Mouse (Mus musculus) hindbrain, embryonic 12.5 days (tissue): ENCODE results near the gene Aoc1. TPM values are rescaled to one million over a fixed set of nuclear protein-coding genes. Genes with fewer than 3 reads are reported as not detected.
"Not testable (repeated sequence)": the region's sequence is repeated elsewhere in the genome, so short reads cannot be mapped to it uniquely, and the experiment has no call there.

Experiments used
- ATAC-seq: fragments of 200-750 bp; cut with Nextera tagmentation; 2 replicates; pipeline ENCODE4 v1.8.0; 2017; ENCODE audit warnings: moderate TSS enrichment; ENCODE audit not compliant: low FRiP score
- H3K27ac ChIP-seq: fragments of 300-500 bp; sonication (generic); 2 replicates; pipeline ENCODE4 v1.5.1; 2016; ENCODE audit warnings: mild to moderate bottlenecking
- H3K27me3 ChIP-seq: fragments of 300-500 bp; sonication (generic); 2 replicates; pipeline ENCODE4 v1.6.1; 2016; ENCODE audit warnings: mild to moderate bottlenecking
- H3K36me3 ChIP-seq: fragments of 300-500 bp; sonication (generic); 2 replicates; pipeline ENCODE4 v1.6.1; 2016; ENCODE audit warnings: mild to moderate bottlenecking
- H3K4me1 ChIP-seq: fragments of 300-500 bp; sonication (generic); 2 replicates; pipeline ENCODE4 v1.6.1; 2016
- H3K4me2 ChIP-seq: fragments of 300-500 bp; sonication (generic); replicated peaks from 2 replicates; pipeline ENCODE4 v1.6.1; 2016; ENCODE audit warnings: mild to moderate bottlenecking
- H3K4me3 ChIP-seq: fragments of 300-500 bp; sonication (generic); 2 replicates; pipeline ENCODE4 v1.5.1; 2016; ENCODE audit warnings: mild to moderate bottlenecking
- H3K9ac ChIP-seq: fragments of 300-500 bp; sonication (generic); 2 replicates; pipeline ENCODE4 v1.6.1; 2016; ENCODE audit warnings: mild to moderate bottlenecking, moderate library complexity
- H3K9me3 ChIP-seq: fragments of 300-500 bp; sonication (generic); replicated peaks from 2 replicates; pipeline ENCODE4 v1.6.1; 2016; ENCODE audit warnings: mild to moderate bottlenecking
- WGBS: fragments of 180-500 bp; shearing (Covaris S2); methylation state at CpG from one replicate; pipeline ENCODE4 v1.1.7; 2016; 5-methylcytosine and 5-hydroxymethylcytosine counted together
- polyA plus RNA-seq: library from polyadenylated mRNA; unstranded; fragments of >200 nt; fragmentation: Nextera tagmentation; extraction: Ambion mirVana; gene quantifications from 2 replicates; pipeline ENCODE4 v1.2.1, GENCODE M21; 2016

Aoc1 gene
- polyA plus RNA-seq, 1 experiment from 2014 or later, result not detected

DNA sequence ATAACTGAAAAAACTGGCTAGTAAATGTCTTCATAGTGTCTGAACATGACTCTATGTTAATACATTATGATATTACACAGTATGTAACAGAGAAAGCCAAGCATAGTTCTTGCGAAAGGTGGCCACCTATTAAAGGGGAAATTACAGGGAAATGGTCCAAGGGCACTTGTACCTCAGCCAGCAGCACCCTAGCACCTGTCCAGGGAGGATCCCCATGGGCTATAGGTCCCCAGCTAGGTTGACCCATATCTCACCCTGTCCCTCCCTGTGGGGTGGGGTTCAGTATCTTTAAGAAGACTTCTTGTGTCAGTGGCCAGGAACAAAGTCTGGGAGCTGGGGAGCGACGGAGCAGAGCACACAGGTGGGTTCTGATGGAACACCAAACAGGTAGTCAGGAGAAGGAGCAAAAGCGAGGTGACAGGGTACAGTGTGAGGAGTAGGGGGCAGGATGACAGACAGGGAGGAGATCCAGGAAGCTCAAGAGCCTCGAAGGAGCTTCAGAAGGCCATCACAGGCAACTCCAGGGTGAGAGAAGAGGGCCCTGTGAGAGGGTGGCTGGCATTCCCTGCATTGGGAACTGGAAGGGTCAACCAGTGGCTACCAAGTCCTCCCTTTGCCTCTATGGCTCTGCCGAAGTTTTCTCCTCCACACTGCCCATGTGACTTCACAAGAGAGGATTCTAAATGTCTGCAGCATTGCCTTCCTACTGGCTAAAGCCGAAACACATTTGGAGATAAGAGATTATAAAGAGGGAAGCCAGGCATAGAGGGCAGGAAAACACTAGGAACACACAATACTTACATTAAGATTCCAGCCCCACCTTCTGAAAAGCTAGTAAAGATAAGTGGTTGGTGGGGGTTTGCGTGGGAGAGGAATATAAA is 22.5 kb downstream of the Aoc1 start:
- 91% methylated on average over 8 of the region's 8 CpGs for WGBS
- no peak overlapping the region for H3K27ac ChIP-seq
- ATAC-seq, result no peak
- H3K9me3 ChIP-seq, result 0 out of 2 replicates have a peak, but pooled peaks cover 7% of the 10 kb centered on the region
- no peak overlapping the region for H3K9ac ChIP-seq
- H3K36me3 ChIP-seq, result no peaks in the 10 kb centered on the region
- H3K27me3 ChIP-seq, result no peaks in the 10 kb centered on the region
- no peak overlapping the region for H3K4me2 ChIP-seq
- no peak overlapping the region for H3K4me3 ChIP-seq
- no peaks in the 10 kb centered on the region for H3K4me1 ChIP-seq

DNA sequence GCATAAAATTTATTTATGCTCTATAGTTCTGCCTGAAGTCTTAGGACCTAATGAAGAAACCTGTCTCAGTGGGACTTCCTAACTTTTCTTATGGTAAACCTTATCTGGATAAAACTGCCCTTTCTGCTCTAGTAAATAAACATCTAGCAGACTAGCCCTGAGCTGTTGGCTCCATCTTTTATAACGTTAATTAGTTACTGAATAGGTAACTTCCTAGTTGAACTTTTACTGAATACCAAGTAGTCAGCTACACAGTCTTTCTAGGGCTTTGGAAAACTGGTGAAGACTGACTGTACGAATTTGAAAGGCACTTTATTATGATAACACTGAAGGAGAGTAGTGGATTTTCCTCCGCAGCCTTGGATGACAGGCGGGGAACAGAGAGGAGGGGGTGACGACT is 23.2 kb downstream of the Aoc1 start:
- H3K4me3 ChIP-seq, result no peak overlapping the region
- H3K27me3 ChIP-seq, result no peaks in the 10 kb centered on the region
- no peaks in the 10 kb centered on the region for H3K4me1 ChIP-seq
- WGBS, result 83% methylated on average over 5 of the region's 5 CpGs
- no peak overlapping the region for H3K27ac ChIP-seq
- H3K9me3 ChIP-seq, result 0 out of 2 replicates have a peak, but pooled peaks cover 7% of the 10 kb centered on the region
- H3K4me2 ChIP-seq, result no peak overlapping the region
- H3K9ac ChIP-seq, result no peak overlapping the region
- no peaks in the 10 kb centered on the region for H3K36me3 ChIP-seq
- ATAC-seq, result no peak

DNA sequence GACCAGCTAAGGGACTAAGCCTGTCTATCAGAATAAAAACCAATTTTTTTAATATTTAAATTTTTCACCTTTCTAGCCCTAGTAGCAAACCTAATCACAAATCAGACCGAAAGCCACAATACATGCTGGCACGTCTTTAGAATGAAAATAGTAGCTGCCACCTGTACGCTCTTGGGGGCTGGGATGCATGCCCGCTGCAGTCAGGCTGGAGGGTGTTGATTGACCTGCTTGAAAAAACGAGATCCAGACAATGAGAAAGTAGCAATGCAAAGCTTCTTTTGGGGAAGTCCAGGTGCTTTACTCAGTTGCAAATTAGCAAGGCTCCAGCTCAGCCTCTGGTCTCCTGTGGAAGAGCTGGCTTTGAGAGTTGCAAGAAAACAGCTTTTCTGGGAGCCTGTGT is 24.3 kb downstream of the Aoc1 start:
- Histone ChIP-seq H3K27ac (no peak overlapping the region), H3K4me2 (no peak overlapping the region), H3K27me3 (no peaks in the 10 kb centered on the region), H3K9ac (no peak overlapping the region), H3K4me3 (no peak overlapping the region), H3K9me3 (0 out of 2 replicates have a peak, but pooled peaks cover 7% of the 10 kb centered on the region), H3K36me3 (no peaks in the 10 kb centered on the region), H3K4me1 (no peaks in the 10 kb centered on the region)
- 87% methylated on average over 5 of the region's 5 CpGs for WGBS
- ATAC-seq, result no peak

DNA sequence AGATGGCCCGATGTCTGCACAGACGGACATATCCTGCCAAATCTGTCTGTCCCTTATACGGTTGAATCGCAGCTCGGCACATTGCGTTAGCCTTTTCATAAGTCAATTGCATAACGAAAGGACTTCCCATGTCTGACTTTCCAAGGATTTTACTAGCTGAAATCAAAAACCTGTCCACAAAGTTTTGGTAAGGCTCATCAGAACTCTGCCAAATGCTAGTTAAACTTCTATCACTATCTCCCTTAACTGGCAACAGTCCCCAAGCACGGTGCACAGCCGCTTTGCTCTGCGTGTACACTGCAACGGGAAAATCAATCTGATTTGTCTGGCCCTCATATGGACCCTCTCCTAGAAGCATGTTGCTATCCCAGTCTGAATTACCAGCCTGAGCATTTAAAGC is 28.6 kb downstream of the Aoc1 start:
- not testable (repeated sequence) for H3K4me2 ChIP-seq, H3K9me3 ChIP-seq, H3K27ac ChIP-seq, H3K36me3 ChIP-seq, H3K4me3 ChIP-seq, H3K4me1 ChIP-seq, H3K9ac ChIP-seq, H3K27me3 ChIP-seq, ATAC-seq
- 97% methylated on average over 11 of the region's 11 CpGs for WGBS

DNA sequence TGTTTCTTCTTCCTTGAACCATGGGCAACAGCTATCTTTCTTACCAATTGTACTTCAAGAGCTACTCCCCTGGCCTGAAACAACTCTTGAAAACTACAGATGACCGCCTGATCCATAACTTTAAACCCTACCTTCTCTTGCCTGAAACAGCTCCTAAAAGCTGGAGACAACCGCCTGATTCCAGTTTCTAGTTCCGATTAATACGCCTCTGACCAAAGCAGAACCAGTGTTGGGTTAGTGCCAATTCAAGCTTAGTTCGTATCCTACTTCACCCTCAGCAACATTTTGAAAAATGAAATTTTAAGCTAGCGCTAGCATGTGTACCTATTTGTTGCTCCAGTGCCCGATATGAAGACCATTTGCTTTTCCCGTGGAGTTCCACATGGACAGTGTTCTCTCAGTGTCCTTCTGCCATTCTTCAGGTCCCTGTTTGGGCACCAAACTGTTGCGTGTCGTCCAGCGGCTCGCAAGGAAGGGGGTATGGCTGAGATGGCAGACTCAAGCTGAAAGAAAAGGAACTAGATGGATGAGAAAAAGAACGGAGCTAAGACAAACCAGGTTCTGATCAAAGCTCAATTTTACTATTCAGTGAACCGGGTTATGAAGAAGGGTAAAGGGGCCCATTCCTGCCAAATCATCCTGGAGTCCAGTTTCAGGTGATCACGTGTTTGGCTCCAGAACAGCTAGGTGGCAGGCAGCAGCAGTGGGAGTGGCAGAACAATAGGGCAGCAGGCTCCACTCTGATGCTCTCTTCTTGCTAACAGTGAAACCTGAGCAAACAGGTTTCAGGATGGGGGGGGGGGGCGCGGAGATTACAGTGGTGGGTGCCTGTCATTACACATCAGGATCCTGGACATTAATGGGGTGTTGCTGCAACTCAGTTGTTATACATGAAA is 30.1 kb downstream of the Aoc1 start:
- ATAC-seq, result no peak
- no peak overlapping the region for H3K9ac ChIP-seq
- no peaks in the 10 kb centered on the region for H3K36me3 ChIP-seq
- WGBS, result 90% methylated on average over 17 of the region's 17 CpGs
- H3K9me3 ChIP-seq, result no peaks in the 10 kb centered on the region
- no peak overlapping the region for H3K4me2 ChIP-seq
- no peak overlapping the region for H3K27ac ChIP-seq
- no peaks in the 10 kb centered on the region for H3K27me3 ChIP-seq
- no peak overlapping the region for H3K4me3 ChIP-seq
- H3K4me1 ChIP-seq, result no peaks in the 10 kb centered on the region

DNA sequence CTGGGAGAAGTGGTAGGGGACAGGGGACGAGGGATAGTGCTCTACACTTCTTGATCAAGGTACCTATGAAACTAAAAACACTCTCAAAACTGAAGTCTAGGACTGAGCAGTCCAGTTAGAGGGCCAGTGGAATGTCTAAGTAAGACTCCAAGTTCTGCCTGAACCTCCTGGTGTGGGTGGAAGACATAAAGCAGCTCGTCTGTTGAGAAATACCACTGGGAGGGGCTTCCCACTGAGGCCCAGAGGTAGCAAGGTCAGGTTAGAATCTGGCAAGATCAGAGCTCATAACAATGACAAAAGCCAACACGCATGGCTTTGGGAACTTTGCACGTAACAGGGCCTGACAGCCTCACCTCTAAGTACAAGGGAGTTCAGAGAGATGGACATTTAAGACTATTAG is 30.7 kb downstream of the Aoc1 start:
- Histone ChIP-seq H3K4me1 (no peaks in the 10 kb centered on the region), H3K4me3 (no peak overlapping the region), H3K9ac (no peak overlapping the region), H3K9me3 (no peaks in the 10 kb centered on the region), H3K36me3 (no peaks in the 10 kb centered on the region), H3K4me2 (no peak overlapping the region), H3K27ac (no peak overlapping the region), H3K27me3 (no peaks in the 10 kb centered on the region)
- 72% methylated on average over 4 of the region's 4 CpGs for WGBS
- no peak for ATAC-seq

DNA sequence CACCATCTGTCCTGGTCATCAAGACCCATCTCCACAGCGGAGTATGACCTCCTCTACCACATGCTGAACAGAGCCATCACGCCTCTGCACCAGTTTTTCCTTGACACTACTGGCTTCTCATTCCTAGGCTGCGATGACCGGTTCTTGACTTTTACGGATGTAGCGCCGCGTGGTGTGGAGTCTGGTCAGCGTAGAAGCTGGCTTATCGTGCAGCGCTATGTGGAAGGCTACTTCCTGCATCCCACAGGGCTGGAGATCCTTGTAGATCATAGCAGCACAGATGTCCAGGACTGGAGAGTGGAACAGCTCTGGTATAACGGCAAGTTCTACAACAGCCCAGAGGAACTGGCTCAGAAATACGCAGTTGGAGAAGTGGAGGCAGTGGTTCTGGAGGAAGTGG is 32.9 kb downstream of the Aoc1 start:
- H3K27ac ChIP-seq, result no peak overlapping the region
- no peaks in the 10 kb centered on the region for H3K9me3 ChIP-seq
- no peak overlapping the region for H3K4me3 ChIP-seq
- no peaks in the 10 kb centered on the region for H3K36me3 ChIP-seq
- ATAC-seq, result no peak
- H3K9ac ChIP-seq, result no peak overlapping the region
- no peaks in the 10 kb centered on the region for H3K27me3 ChIP-seq
- no peak overlapping the region for H3K4me2 ChIP-seq
- WGBS, result 91% methylated on average over 13 of the region's 13 CpGs
- no peaks in the 10 kb centered on the region for H3K4me1 ChIP-seq

DNA sequence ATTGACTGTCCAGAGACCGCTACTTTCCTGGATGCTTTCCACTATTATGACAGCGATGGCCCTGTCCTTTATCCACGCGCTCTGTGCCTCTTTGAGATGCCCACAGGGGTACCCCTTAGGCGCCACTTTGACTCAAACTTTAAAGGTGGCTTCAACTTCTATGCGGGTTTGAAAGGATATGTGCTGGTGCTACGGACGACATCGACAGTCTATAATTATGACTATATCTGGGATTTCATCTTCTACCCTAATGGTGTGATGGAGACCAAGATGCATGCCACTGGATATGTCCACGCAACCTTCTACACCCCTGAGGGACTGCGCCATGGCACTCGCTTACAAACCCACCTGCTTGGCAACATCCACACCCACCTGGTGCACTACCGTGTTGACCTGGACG is 33.7 kb downstream of the Aoc1 start:
- Histone ChIP-seq H3K4me1 (no peaks in the 10 kb centered on the region), H3K27ac (no peak overlapping the region), H3K27me3 (no peaks in the 10 kb centered on the region), H3K36me3 (no peaks in the 10 kb centered on the region), H3K9ac (no peak overlapping the region), H3K4me2 (no peak overlapping the region), H3K9me3 (no peaks in the 10 kb centered on the region), H3K4me3 (no peak overlapping the region)
- WGBS, result 92% methylated on average over 14 of the region's 14 CpGs
- ATAC-seq, result no peak

DNA sequence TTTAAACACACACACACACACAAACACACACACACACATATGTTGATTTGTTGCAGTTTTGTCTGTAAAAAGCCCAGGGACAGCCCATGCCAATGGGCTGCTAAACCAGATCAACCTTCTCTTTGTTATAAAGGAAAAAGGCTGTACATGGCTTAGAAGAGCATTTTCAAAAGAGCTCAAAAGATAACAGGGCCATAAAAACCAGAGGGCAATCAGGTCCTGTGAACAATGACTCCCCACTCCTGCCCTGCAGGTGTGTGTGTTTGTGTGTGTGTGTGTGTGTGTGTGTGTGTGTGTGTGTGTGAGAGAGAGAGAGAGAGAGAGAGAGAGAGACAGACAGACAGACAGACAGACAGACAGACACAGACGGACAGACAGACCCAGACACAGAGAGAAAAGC is 36.5 kb downstream of the Aoc1 start:
- 88% methylated on average over 1 of the region's 1 CpGs for WGBS
- ATAC-seq, result no peak
- Histone ChIP-seq H3K27me3 (no peaks in the 10 kb centered on the region), H3K9ac (no peak overlapping the region), H3K36me3 (no peaks in the 10 kb centered on the region), H3K4me1 (no peaks in the 10 kb centered on the region), H3K9me3 (no peaks in the 10 kb centered on the region), H3K27ac (no peak overlapping the region), H3K4me2 (no peak overlapping the region), H3K4me3 (no peak overlapping the region)

DNA sequence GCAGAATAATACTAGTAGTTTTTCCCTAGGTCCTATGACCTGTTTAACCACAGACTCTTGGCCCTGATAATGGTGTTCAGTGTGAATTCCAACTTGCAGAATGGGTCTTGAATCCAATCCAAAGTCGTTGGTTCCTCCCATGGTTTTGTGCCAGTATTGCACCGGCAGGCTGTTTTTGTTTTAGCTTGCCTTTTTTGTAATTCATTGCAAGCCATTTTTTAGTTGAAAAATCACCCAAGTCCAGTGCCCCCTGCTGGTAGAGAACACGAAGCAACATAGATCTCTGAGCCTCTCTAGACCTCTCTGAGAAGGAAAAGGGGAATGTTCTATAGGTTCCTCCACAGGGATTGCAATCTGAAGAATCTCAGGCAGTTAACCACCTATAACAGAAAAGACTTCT is 39.3 kb downstream of the Aoc1 start:
- no peak overlapping the region for H3K27ac ChIP-seq
- no peak overlapping the region for H3K4me3 ChIP-seq
- no peak overlapping the region for H3K9ac ChIP-seq
- H3K4me1 ChIP-seq, result no peaks in the 10 kb centered on the region
- no peaks in the 10 kb centered on the region for H3K9me3 ChIP-seq
- 43% methylated on average over 3 of the region's 3 CpGs for WGBS
- no peak for ATAC-seq
- no peaks in the 10 kb centered on the region for H3K36me3 ChIP-seq
- H3K27me3 ChIP-seq, result no peaks in the 10 kb centered on the region
- H3K4me2 ChIP-seq, result no peak overlapping the region

DNA sequence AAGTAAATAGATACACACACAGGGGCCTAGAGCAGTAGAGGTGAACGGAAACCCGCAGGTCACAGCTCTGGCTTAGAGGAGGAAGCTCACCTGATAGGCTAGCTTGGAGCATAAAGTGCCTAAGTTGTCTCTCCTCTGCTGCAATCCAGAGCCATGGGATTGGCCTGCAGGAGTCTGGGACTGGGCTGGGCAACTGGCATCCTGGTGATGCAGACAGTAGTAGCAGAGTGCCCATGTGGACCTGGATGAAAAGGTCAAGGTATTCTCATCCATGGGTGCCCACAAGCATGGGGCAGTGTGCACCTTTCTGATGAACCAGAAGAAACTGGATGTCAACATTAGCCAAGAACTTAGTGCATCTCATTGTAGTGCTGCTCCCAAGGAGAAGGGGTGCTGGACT is 40.9 kb downstream of the Aoc1 start:
- Histone ChIP-seq H3K9ac (no peak overlapping the region), H3K27ac (no peak overlapping the region), H3K27me3 (no peaks in the 10 kb centered on the region), H3K4me1 (no peaks in the 10 kb centered on the region), H3K4me2 (no peak overlapping the region), H3K9me3 (no peaks in the 10 kb centered on the region), H3K4me3 (no peak overlapping the region), H3K36me3 (no peaks in the 10 kb centered on the region)
- ATAC-seq, result no peak
- 98% methylated on average over 2 of the region's 2 CpGs for WGBS

DNA sequence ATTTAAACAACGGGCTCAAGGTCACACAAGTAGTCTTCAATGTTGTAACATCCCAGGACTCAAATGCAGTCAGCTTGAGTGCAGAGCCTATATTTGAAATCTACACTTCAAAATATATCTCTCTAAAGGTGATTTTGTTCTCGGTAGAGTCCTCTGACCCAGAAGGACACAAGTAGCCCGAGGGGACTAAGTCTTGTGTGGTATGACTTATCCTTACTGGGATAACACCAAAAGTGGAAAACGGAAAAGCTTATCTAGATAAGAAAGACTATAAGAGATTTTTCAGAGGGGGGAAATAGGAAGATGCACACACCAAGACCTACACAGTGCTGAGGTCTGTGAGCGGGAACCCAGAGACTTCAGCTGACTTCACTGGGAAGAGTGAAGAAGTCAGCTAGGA is 56.9 kb downstream of the Aoc1 start, which contains the start of gene 1600015I10Rik:
Gene 1600015I10Rik (plus strand): TSS at position 301 of the 400 bp plus-strand sequence.
- H3K4me1 ChIP-seq, result no peaks in the 10 kb centered on the region
- no peaks in the 10 kb centered on the region for H3K36me3 ChIP-seq
- H3K9me3 ChIP-seq, result no peaks in the 10 kb centered on the region
- no peaks in the 10 kb centered on the region for H3K27me3 ChIP-seq
- no peak within 1 kb of the TSS for H3K4me3 ChIP-seq
- no peak within 1 kb of the TSS for H3K9ac ChIP-seq
- H3K4me2 ChIP-seq, result no peak within 1 kb of the TSS
- no peak within 1 kb of the TSS for H3K27ac ChIP-seq
- 95% methylated on average over 5 of the region's 5 CpGs for WGBS
- no peak for ATAC-seq
